Mouse (Mus musculus): Measurements from ENCODE around the gene Ace3. TPM values are rescaled to one million over a fixed set of nuclear protein-coding genes. Genes with fewer than 3 reads are reported as not detected.

Gene Ace3
- total RNA-seq (2022): not detected

- no peak for DNase-seq (ENCODE audit: low spot score in 2 of 2)
These were observed at the start of gene Ace3 for GRCm38 (mm10) chr11:105994375-105994774. Ace3 (plus strand) TSS chr11:105994675.

- DNase-seq (ENCODE audit: low spot score in 2 of 2): no peak
These were observed 49.5 kb upstream of the Ace3 start for GRCm38 (mm10) chr11:105944770-105945672.

GRCm38 (mm10) chr11:105946694-105947154 lies 47.8 kb upstream of the Ace3 start:
- no peak for DNase-seq (ENCODE audit: low spot score in 2 of 2)

DNA sequence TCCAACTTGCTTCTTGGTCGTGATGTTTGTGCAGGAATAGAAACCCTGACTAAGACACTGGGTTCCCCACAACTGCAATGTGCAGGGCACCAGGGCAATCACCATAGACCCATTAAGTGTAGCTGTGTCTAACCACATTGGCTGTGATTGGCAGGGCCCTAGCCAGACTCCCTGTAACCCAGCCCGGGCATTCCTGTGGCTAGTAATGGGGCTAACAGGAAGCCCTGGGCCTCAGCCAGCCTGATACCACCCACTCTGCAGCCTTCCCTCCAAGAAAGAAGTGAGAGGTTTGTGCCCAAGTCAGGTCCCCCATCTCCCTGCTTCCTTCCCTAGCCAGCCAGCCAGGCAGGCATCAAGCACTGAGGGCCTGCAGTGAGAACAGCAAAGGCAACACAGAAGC lies 46.2 kb upstream of the Ace3 start:
- no peak for DNase-seq (ENCODE audit: low spot score in 2 of 2)

GRCm38 (mm10) chr11:105950519-105950918 lies 44.0 kb upstream of the Ace3 start:
- no peak for DNase-seq (ENCODE audit: low spot score in 2 of 2)

DNA sequence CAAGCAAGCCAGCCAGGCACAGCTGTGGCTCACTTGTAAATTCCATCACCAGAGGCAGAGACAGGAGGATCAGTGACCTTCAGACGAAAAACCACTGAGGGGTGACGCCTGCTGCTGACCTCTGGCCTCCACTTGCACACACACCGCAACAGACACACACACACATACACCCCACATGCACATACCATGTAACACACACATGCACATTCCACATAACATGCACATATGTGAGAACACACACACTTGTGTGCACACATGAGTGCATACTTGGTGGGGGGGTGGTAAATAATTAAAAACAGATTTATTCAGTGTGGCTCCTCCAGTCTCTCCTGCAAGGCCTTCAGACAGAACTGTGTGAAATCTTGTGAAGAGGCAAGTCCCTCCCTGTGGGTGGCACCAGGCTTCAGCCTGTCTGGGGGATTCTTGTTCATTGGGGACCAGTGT lies 42.9 kb upstream of the Ace3 start:
- no peak for DNase-seq (ENCODE audit: low spot score in 2 of 2)

DNA sequence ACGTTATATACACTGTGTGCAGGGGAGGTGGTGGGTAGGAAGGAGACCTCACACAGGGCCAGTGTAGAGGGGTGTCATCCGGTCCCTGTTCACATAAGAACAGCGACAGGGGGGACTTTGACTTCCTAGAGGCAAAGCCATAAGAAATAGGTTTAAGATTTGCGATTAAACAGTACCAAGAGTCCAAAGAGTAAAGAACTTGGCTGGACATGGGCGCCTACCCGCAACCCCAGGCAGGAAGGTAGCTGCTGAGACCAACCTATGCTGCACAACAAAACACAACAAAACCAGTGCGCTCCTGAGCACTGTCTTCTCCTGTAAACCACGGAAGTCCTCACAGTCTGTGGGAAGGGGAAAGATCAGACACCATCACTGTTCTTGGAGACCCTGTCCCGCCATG lies 42.4 kb upstream of the Ace3 start:
- DNase-seq (ENCODE audit: low spot score in 2 of 2): no peak

DNA sequence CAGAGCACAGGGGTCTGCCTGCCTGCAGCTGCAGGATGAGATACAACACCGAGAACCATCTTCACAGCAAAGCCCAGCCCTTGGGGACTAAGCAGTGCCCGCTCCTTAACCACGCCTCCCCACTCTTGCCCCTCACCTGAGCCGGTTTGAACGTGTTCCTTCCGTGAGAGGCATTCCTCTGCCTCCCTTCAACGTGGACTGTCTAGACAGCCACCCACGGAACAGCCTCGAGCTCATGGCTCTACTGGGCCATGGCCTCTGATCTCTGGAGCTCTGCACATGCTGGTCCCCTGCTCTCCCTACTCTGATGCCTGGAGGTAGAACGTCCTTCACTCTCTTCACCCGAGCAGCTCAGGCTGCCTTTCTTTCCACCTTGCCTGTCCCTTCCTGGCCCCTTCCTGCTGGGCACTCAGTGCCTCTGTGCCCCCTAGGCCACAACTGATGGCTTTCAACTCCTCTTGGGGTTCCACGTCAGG lies 41.5 kb upstream of the Ace3 start, which contains the start of gene Cyb561:
Cyb561 (minus strand) TSS at position 426 of the 476 bp plus-strand sequence.
- no peak for DNase-seq (ENCODE audit: low spot score in 2 of 2)

- DNase-seq (ENCODE audit: low spot score in 2 of 2): no peak
These were observed 41.1 kb upstream of the Ace3 start for GRCm38 (mm10) chr11:105953402-105953801.

DNA sequence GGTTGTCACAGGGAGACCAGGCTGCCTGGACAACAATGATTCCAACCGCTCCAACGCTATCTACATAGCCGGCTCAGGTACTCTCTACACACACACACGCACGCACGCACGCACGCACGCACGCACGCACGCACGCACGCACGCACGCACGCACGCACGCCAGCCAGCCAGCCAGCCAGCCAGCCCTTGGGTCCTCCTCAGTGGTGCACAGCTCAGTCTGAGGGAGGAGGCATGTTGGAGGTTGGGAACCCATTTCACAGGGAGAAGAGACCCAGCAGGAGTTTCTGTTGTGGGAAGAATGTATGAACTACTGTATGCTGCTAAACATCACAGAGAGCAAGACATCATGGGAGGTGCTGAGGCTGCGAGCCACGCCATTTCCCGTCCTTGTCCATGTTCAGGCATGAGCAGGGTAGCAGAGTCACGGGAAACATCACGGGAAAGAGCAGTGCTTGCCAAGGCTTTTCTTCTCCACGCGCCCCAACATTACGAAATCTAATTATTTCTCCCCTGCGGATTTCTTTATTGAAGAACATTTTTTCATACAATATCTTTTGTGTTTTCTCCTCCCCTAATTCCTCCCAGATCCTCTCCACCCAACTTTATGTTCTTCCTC lies 38.6 kb upstream of the Ace3 start:
- DNase-seq (ENCODE audit: low spot score in 2 of 2): no peak

- DNase-seq (ENCODE audit: low spot score in 2 of 2): no peak
These were observed 37.0 kb upstream of the Ace3 start for GRCm38 (mm10) chr11:105957501-105957900.

GRCm38 (mm10) chr11:105958566-105958965 lies 35.9 kb upstream of the Ace3 start:
- DNase-seq (ENCODE audit: low spot score in 2 of 2): no peak

DNA sequence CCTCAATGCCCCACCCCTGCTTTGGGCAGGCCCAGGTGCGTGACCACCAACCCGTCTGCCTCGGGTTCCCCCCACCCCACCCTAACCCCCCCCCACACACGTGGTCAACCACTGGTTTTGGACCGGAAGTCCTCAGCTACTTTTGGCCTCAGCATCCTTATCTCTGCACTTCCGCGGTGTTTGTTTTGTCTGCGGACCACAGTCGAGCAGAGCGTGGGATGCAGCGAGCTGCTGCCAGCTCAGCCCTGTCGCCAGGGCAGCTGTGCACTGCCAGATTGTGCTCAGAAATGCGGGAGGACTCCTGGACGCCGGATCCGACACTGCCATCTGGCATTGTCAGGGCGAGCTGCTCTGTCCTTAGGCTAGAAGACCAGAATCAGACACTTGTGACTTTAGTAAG lies 35.1 kb upstream of the Ace3 start:
- peak; percentile 41 to 57 for DNase-seq (ENCODE audit: low spot score in 2 of 2)

GRCm38 (mm10) chr11:105964691-105965090 lies 29.8 kb upstream of the Ace3 start:
- DNase-seq (ENCODE audit: low spot score in 2 of 2): no peak

DNA sequence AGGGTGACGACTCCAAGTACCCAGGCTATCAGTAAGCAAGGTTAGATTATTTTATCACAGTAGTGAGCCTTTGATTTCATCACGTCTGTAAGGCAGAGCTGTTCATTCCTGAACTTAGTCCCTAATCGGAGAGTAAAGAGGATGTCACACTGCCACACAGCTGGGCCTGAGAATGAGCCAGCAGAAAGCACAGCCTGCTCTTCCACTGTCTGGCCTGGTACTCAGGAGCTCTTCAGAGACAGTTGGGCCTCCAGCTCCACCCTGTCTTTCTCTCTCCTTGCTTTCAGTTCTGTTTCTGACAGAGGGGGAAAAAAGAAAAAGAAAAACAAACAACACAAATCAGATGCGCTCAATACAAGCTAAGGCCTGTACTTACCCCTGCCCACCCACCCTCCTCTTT lies 28.2 kb upstream of the Ace3 start:
- DNase-seq (ENCODE audit: low spot score in 2 of 2): no peak

DNA sequence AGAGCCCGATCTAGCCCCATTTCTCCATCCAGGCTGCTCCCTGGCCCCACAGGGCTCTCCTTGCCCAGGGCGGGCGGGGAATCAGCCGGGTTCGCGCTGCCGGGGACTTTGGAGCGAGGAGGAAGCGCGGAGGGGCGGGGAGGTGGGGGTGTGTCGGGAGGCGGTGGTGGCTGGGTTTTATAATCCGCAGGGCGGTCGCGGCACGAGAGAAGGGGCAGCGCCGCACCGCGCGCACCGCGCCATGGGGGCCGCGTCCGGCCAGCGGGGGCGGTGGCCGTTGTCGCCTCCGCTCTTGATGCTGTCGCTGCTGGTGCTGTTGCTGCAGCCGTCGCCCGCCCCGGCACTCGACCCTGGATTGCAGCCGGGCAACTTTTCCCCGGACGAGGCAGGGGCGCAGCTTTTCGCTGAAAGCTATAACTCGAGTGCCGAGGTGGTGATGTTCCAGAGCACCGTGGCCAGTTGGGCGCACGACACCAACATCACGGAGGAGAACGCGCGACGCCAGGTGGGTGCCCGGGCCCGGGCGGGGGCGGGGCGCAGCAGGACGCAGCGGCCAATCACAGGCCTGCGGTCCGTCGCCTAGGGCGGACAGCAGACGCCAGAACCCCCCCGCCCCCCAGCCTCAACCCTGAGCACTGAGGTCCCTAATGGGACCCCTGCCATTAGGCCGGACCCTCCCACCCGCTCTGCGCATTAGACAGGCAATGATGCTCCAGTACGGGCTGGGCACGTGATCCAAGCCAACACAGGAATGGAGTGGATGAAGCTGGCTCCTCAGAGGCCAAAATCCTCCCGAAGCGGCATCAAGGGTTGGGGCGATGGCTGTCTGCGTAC lies 26.5 kb upstream of the Ace3 start, which contains the start of gene Ace:
Ace (plus strand) TSS at position 205 of the 834 bp plus-strand sequence.
- no peak for DNase-seq (ENCODE audit: low spot score in 2 of 2)

- DNase-seq (ENCODE audit: low spot score in 2 of 2): no peak
These were observed 25.5 kb upstream of the Ace3 start for GRCm38 (mm10) chr11:105968948-105969347.

DNA sequence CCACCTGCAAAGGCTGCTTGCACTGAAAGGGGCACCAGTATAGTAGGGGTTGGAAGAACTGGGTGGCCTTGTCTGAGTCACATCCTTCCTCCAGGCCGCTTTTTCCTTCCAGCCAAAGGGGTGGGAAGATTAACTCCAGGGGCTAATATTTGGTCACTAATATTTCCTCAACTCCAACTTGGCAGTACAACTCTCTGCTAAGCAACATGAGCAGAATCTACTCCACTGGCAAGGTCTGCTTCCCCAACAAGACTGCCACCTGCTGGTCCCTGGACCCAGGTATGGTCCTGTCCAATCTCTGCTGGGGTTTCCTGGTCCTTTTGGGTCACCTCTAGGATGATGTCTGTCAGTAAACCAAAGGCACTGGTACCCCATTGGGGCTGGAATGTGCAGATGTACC lies 25.0 kb upstream of the Ace3 start:
- no peak for DNase-seq (ENCODE audit: low spot score in 2 of 2)

GRCm38 (mm10) chr11:105974593-105974992 lies 19.9 kb upstream of the Ace3 start:
- DNase-seq (ENCODE audit: low spot score in 2 of 2): no peak

- no peak for DNase-seq (ENCODE audit: low spot score in 2 of 2)
These were observed 19.4 kb upstream of the Ace3 start for GRCm38 (mm10) chr11:105975050-105975449.

DNA sequence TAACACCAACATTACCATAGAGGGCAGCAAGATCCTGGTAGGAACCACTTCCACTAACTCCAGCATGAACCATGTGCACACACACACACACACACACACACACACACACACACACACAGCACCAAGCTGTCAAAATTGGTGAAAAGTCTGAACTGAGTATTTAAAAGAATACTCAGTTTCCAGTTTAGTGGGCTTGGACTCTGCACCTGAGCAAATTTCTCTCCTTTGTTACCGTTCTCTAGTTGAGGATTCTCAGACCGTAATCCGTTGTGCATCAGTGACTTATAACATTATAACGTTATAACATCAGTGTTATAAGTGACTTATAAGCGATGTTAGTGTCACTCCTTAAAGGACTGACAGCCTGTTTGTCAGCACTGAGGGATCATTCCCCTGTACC lies 18.8 kb upstream of the Ace3 start:
- DNase-seq (ENCODE audit: low spot score in 2 of 2): no peak

Measured in layer of hippocampus, adult 8-10 months (tissue).